Mouse (Mus musculus) neural tube, embryonic 11.5 days (tissue): ENCODE results near the gene Ralgapb. TPM values are rescaled to one million over a fixed set of nuclear protein-coding genes. Genes with fewer than 3 reads are reported as not detected.

Source experiments
- ATAC-seq: fragments of 200-750 bp; cut with Nextera tagmentation; 2 replicates; pipeline ENCODE4 v1.8.0; 2017; ENCODE audit warnings: moderate number of reproducible peaks, mild to moderate bottlenecking, moderate TSS enrichment, moderate library complexity; ENCODE audit not compliant: insufficient read depth, low FRiP score, low TSS enrichment
- DNase-seq: peaks from one replicate; pipeline ENCODE4 v3.0.0-alpha.2; 2015; ENCODE audit warnings: low spot score
- H3K27ac ChIP-seq: fragments of 300-500 bp; sonication (generic); 2 replicates; pipeline ENCODE4 v1.5.1; 2014; ENCODE audit warnings: low read depth, mild to moderate bottlenecking, low read length
- H3K27me3 ChIP-seq: fragments of 300-500 bp; sonication (generic); 2 replicates; pipeline ENCODE4 v1.6.1; 2014; ENCODE audit warnings: mild to moderate bottlenecking, low read length, mixed read lengths; ENCODE audit not compliant: control insufficient read depth, insufficient read depth
- H3K36me3 ChIP-seq: fragments of 300-500 bp; sonication (generic); 2 replicates; pipeline ENCODE4 v1.6.1; 2014; ENCODE audit warnings: mild to moderate bottlenecking, low read length, moderate library complexity, mixed read lengths; ENCODE audit not compliant: control insufficient read depth, insufficient read depth
- H3K4me1 ChIP-seq: fragments of 300-500 bp; sonication (generic); 2 replicates; pipeline ENCODE4 v1.6.1; 2014; ENCODE audit warnings: low read length, mixed read lengths; ENCODE audit not compliant: control insufficient read depth, insufficient read depth
- H3K4me2 ChIP-seq: fragments of 300-500 bp; sonication (generic); 2 replicates; pipeline ENCODE4 v1.6.1; 2014; ENCODE audit warnings: low read depth, mild to moderate bottlenecking, moderate library complexity
- H3K4me3 ChIP-seq: fragments of 300-500 bp; sonication (generic); 2 replicates; pipeline ENCODE4 v1.5.1; 2014; ENCODE audit warnings: low read depth, low read length
- H3K9ac ChIP-seq: fragments of 300-500 bp; sonication (generic); 2 replicates; pipeline ENCODE4 v1.6.1; 2014; ENCODE audit warnings: mild to moderate bottlenecking, low read length
- H3K9me3 ChIP-seq: fragments of 300-500 bp; sonication (generic); 2 replicates; pipeline ENCODE4 v1.6.1; 2016; ENCODE audit warnings: low read length; ENCODE audit not compliant: control insufficient read depth
- WGBS: fragments of 180-500 bp; shearing (Covaris S2); extraction: QIAGEN DNeasy Blood & Tissue Kit; methylation state at CpG from one replicate; pipeline ENCODE4 v1.1.7; 2014; 5-methylcytosine and 5-hydroxymethylcytosine counted together
- polyA plus RNA-seq: library from polyadenylated mRNA; unstranded; fragments of >200 nt; fragmentation: Nextera tagmentation; extraction: Ambion mirVana; gene quantifications from 2 replicates; pipeline ENCODE4 v1.2.1, GENCODE M21; 2014

Ralgapb gene
- polyA plus RNA-seq, 1 experiment from 2014 or later, result 24.8 TPM

- H3K4me3 ChIP-seq, result no peak overlapping the region
Observed at GRCm38 (mm10) chr2:158518583-158518982, 108.9 kb downstream of the Ralgapb start.

GRCm38 (mm10) chr2:158519071-158519470, 109.4 kb downstream of the Ralgapb start:
- Histone ChIP-seq H3K9ac (no peak overlapping the region), H3K4me3 (no peak overlapping the region), H3K27ac (no peak overlapping the region), H3K36me3 (no peaks in the 10 kb centered on the region), H3K9me3 (no peaks in the 10 kb centered on the region), H3K4me1 (no peaks in the 10 kb centered on the region), H3K27me3 (no peaks in the 10 kb centered on the region), H3K4me2 (no peak overlapping the region)
- no peak for DNase-seq
- 77% methylated on average over 11 of the region's 11 CpGs for WGBS
- ATAC-seq, result no peak

More at GRCm38 (mm10) chr2:158518583-158518982, 108.9 kb downstream of the Ralgapb start:
- H3K9ac ChIP-seq, result no peak overlapping the region
- 76% methylated on average over 6 of the region's 6 CpGs for WGBS
- ATAC-seq (no peak), DNase-seq (no peak)
- H3K4me2 ChIP-seq, result no peak overlapping the region
- no peaks in the 10 kb centered on the region for H3K27me3 ChIP-seq
- H3K36me3 ChIP-seq, result no peaks in the 10 kb centered on the region
- no peak overlapping the region for H3K27ac ChIP-seq
- no peaks in the 10 kb centered on the region for H3K9me3 ChIP-seq
- no peaks in the 10 kb centered on the region for H3K4me1 ChIP-seq

GRCm38 (mm10) chr2:158519800-158520199, 110.2 kb downstream of the Ralgapb start:
- no peaks in the 10 kb centered on the region for H3K36me3 ChIP-seq
- no peak for DNase-seq
- H3K4me3 ChIP-seq, result no peak overlapping the region
- no peaks in the 10 kb centered on the region for H3K9me3 ChIP-seq
- no peak overlapping the region for H3K9ac ChIP-seq
- ATAC-seq, result no peak
- H3K27me3 ChIP-seq, result no peaks in the 10 kb centered on the region
- no peak overlapping the region for H3K4me2 ChIP-seq
- H3K27ac ChIP-seq, result no peak overlapping the region
- H3K4me1 ChIP-seq, result no peaks in the 10 kb centered on the region
- 82% methylated on average over 6 of the region's 6 CpGs for WGBS

GRCm38 (mm10) chr2:158523060-158523459, 113.4 kb downstream of the Ralgapb start:
- no peak overlapping the region for H3K27ac ChIP-seq
- no peak for DNase-seq

GRCm38 (mm10) chr2:158524129-158524860, 114.6 kb downstream of the Ralgapb start:
- Histone ChIP-seq H3K27ac (no peak overlapping the region), H3K9me3 (no peaks in the 10 kb centered on the region), H3K27me3 (no peaks in the 10 kb centered on the region), H3K9ac (no peak overlapping the region), H3K4me3 (no peak overlapping the region), H3K4me1 (no peaks in the 10 kb centered on the region), H3K36me3 (no peaks in the 10 kb centered on the region), H3K4me2 (no peak overlapping the region)
- DNase-seq (no peak), ATAC-seq (no peak)
- WGBS, result 79% methylated on average over 16 of the region's 16 CpGs

More at GRCm38 (mm10) chr2:158523060-158523459, 113.4 kb downstream of the Ralgapb start:
- no peak overlapping the region for H3K4me2 ChIP-seq
- 84% methylated on average over 8 of the region's 8 CpGs for WGBS
- no peak overlapping the region for H3K9ac ChIP-seq
- ATAC-seq, result no peak
- H3K36me3 ChIP-seq, result no peaks in the 10 kb centered on the region
- no peaks in the 10 kb centered on the region for H3K27me3 ChIP-seq
- H3K4me3 ChIP-seq, result no peak overlapping the region
- H3K9me3 ChIP-seq, result no peaks in the 10 kb centered on the region
- no peaks in the 10 kb centered on the region for H3K4me1 ChIP-seq

GRCm38 (mm10) chr2:158534090-158534489, 124.4 kb downstream of the Ralgapb start:
- Histone ChIP-seq H3K27me3 (no peaks in the 10 kb centered on the region), H3K4me2 (no peak overlapping the region), H3K9me3 (no peaks in the 10 kb centered on the region), H3K36me3 (no peaks in the 10 kb centered on the region), H3K4me1 (no peaks in the 10 kb centered on the region), H3K4me3 (no peak overlapping the region), H3K9ac (no peak overlapping the region), H3K27ac (no peak overlapping the region)
- WGBS, result 14% methylated on average over 4 of the region's 4 CpGs
- ATAC-seq (no peak), DNase-seq (peak; percentile 79)

- WGBS, result 80% methylated on average over 8 of the region's 8 CpGs
- DNase-seq, result no peak
- H3K9ac ChIP-seq, result no peak overlapping the region
- no peak overlapping the region for H3K4me3 ChIP-seq
- no peaks in the 10 kb centered on the region for H3K9me3 ChIP-seq
- ATAC-seq, result no peak; the same call in 1 of the 2 replicates
- H3K4me1 ChIP-seq, result no peaks in the 10 kb centered on the region
- H3K27me3 ChIP-seq, result no peaks in the 10 kb centered on the region
- no peak overlapping the region for H3K4me2 ChIP-seq
- H3K36me3 ChIP-seq, result no peaks in the 10 kb centered on the region
- H3K27ac ChIP-seq, result no peak overlapping the region
Observed at GRCm38 (mm10) chr2:158534559-158534958, 124.9 kb downstream of the Ralgapb start.

- ATAC-seq (no peak), DNase-seq (peak; percentile 61)
- Histone ChIP-seq H3K4me2 (peak overlapping the region; percentile 28), H3K36me3 (no peaks in the 10 kb centered on the region), H3K9me3 (no peaks in the 10 kb centered on the region), H3K9ac (peak overlapping the region; percentile 7; the same call in 1 of the 2 replicates), H3K27me3 (no peaks in the 10 kb centered on the region), H3K4me3 (no peak overlapping the region), H3K4me1 (no peaks in the 10 kb centered on the region), H3K27ac (no peak overlapping the region)
- WGBS, result 48% methylated on average over 24 of the region's 24 CpGs
Observed at GRCm38 (mm10) chr2:158539433-158540305, 130.0 kb downstream of the Ralgapb start.
